Comparison of ENCODE assay signal across 11 mouse cellular contexts in the genomic region with DNA sequence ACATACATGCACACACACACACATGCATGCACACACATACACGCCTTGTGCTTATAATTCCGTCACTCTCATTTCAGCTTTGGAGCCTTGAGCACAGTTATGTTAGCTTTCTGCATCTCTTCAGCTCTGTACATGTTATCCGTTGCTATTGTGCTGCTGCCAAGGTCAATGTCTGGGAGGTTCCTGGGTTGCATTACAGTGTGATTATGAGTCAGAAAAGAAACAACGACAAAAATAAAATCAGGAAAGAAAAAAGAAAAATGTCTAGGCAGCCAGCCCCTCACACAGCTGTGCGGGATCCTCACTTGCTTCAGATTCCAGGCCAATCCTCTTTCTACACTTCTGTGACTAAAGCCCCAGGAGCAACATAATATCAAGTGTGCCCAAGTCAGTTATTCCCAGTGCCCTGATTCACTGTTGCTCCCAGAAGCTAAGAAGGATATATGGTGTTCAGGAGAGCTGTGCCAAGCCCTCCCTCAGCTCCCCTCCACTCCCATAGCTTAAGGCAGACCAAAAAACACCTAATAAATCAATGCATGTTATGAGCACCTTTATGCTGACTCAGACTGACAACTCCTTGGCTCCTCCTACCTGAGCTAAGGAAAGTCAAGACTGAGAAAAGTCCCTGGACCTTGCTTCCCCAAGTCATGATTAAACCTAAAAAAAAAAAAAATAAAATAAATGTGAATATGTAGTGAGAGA.
DNase-seq lines count a peak whose midpoint lies in the region; ATAC-seq and TF ChIP-seq lines count a peak whose summit lies in the region.
"Had no signal": no experiment of that assay in that cellular context is flagged by ENCODE, and none has a peak within 500 bp of the region (broad histone marks: within the 10 kb centered on the region; RNA-seq: fewer than 3 reads in every experiment).

No protein-coding gene starts in this region.

- H3K4me3 ChIP-seq in heart, embryonic 14.5 days (ENCODE audit: control insufficient read depth in 1 of 2, insufficient read depth in 1 of 2, low read depth in 1 of 2, low read length in 2 of 2), result no peak overlapping the region
- no peak overlapping the region for H3K4me3 ChIP-seq in heart, embryonic 10.5 days
- H3K4me3 ChIP-seq in heart, postnatal 0 days (ENCODE audit: low read depth, low read length), result no peak overlapping the region
- H3K4me3 ChIP-seq in stomach, embryonic 16.5 days (replicated peaks; ENCODE audit: low read length), result no peak overlapping the region
- H3K4me3 ChIP-seq in midbrain, embryonic 16.5 days (ENCODE audit: low read depth, low read length), result no peak overlapping the region
- H3K4me3 ChIP-seq: neural tube, embryonic 15.5 days had no signal

- no peak overlapping the region for H3K9ac ChIP-seq in heart, embryonic 14.5 days (ENCODE audit: low read length)
- H3K9ac ChIP-seq in heart, postnatal 0 days (replicated peaks; ENCODE audit: low read depth, low read length), result no peak overlapping the region
- H3K9ac ChIP-seq in stomach, embryonic 16.5 days (ENCODE audit: low read length), result no peak overlapping the region
- H3K9ac ChIP-seq in midbrain, embryonic 16.5 days (ENCODE audit: low read depth, low read length), result no peak overlapping the region
- H3K9ac ChIP-seq: neural tube, embryonic 15.5 days had no signal

- TF ChIP-seq EP300 in heart, postnatal 0 days (IDR thresholded peaks at IDR 0.05; ENCODE audit: low read depth), result no peak

- 0 out of 2 replicates have a peak, but pooled peaks have one; percentile 22 for ATAC-seq in heart, embryonic 14.5 days (ENCODE audit: insufficient number of reproducible peaks, insufficient read depth, low FRiP score, low read depth)
- ATAC-seq in heart, postnatal 0 days (ENCODE audit: insufficient read depth, low read depth), result peak; percentile 42; the same call in 1 of the 2 replicates
- peak; percentile 42; the same call in 1 of the 2 replicates for ATAC-seq in stomach, embryonic 16.5 days (ENCODE audit: insufficient read depth, low FRiP score)
- no peak for ATAC-seq in midbrain, embryonic 16.5 days

- no peak overlapping the region for H3K27ac ChIP-seq in heart, embryonic 14.5 days (replicated peaks in 1 of 2; ENCODE audit: control insufficient read depth in 1 of 2, insufficient read depth in 1 of 2, low read depth in 2 of 2, low read length in 2 of 2)
- no peak overlapping the region; the same call in 1 of the 2 replicates for H3K27ac ChIP-seq in heart, embryonic 10.5 days
- no peak overlapping the region for H3K27ac ChIP-seq in heart, postnatal 0 days (ENCODE audit: low read depth)
- H3K27ac ChIP-seq in stomach, embryonic 16.5 days (ENCODE audit: low read length), result peak overlapping the region; percentile 25; the same call in 1 of the 2 replicates
- no peak overlapping the region for H3K27ac ChIP-seq in midbrain, embryonic 16.5 days (ENCODE audit: low read length)
- H3K27ac ChIP-seq: neural tube, embryonic 15.5 days had no signal

- H3K36me3 ChIP-seq in heart, embryonic 14.5 days (ENCODE audit: control insufficient read depth, insufficient read depth, low read length), result no peaks in the 10 kb centered on the region
- no peaks in the 10 kb centered on the region for H3K36me3 ChIP-seq in heart, embryonic 10.5 days
- H3K36me3 ChIP-seq in heart, postnatal 0 days (replicated peaks; ENCODE audit: control insufficient read depth, insufficient read depth, low read length), result no peaks in the 10 kb centered on the region
- no peaks in the 10 kb centered on the region for H3K36me3 ChIP-seq in stomach, embryonic 16.5 days (ENCODE audit: control insufficient read depth, insufficient read depth, low read length)
- H3K36me3 ChIP-seq in midbrain, embryonic 16.5 days (ENCODE audit: control insufficient read depth, insufficient read depth, low read length), result no peaks in the 10 kb centered on the region
- H3K36me3 ChIP-seq: neural tube, embryonic 15.5 days had no signal

- no peak for DNase-seq in heart, embryonic 10.5 days (ENCODE audit: low spot score)
- DNase-seq in ovary, adult 18-20 months (ENCODE audit: low spot score), result peak; percentile 47
- no peak for DNase-seq in ovary, postnatal 10 days (ENCODE audit: low spot score)
- peak; percentile 59 for DNase-seq in heart, postnatal 0 days (ENCODE audit: low spot score)
- DNase-seq in layer of hippocampus, postnatal 10 days (ENCODE audit: low spot score in 2 of 2), result no peak
- DNase-seq: lung, adult 2 months had no signal

- no peak for TF ChIP-seq CTCF in heart, postnatal 0 days (IDR thresholded peaks at IDR 0.05; ENCODE audit: low read depth)

- peaks cover 20 to 31% of the 10 kb centered on the region in 2 experiments for H3K4me1 ChIP-seq in heart, embryonic 14.5 days (ENCODE audit: control insufficient read depth in 2 of 2, insufficient read depth in 2 of 2, low read length in 2 of 2)
- H3K4me1 ChIP-seq in heart, embryonic 10.5 days, result peaks cover 25% of the 10 kb centered on the region
- H3K4me1 ChIP-seq in heart, postnatal 0 days (ENCODE audit: control insufficient read depth, insufficient read depth), result peaks cover 18% of the 10 kb centered on the region
- peaks cover 10% of the 10 kb centered on the region for H3K4me1 ChIP-seq in stomach, embryonic 16.5 days (ENCODE audit: control insufficient read depth, insufficient read depth, low read length)
- peaks cover 7% of the 10 kb centered on the region for H3K4me1 ChIP-seq in midbrain, embryonic 16.5 days (ENCODE audit: control insufficient read depth, insufficient read depth, low read length)

- WGBS in heart, embryonic 14.5 days, result 35% methylated on average over 5 of the region's 5 CpGs
- 72% methylated on average over 5 of the region's 5 CpGs for WGBS in heart, embryonic 10.5 days
- 28% methylated on average over 5 of the region's 5 CpGs for WGBS in heart, postnatal 0 days
- WGBS in stomach, embryonic 16.5 days, result 43% methylated on average over 5 of the region's 5 CpGs
- WGBS in midbrain, embryonic 16.5 days, result 81% methylated on average over 5 of the region's 5 CpGs

- no peaks in the 10 kb centered on the region for H3K27me3 ChIP-seq in heart, embryonic 14.5 days (ENCODE audit: control insufficient read depth, insufficient read depth, low read length)
- H3K27me3 ChIP-seq in heart, embryonic 10.5 days (ENCODE audit: insufficient read depth, poor library complexity, severe bottlenecking), result no peaks in the 10 kb centered on the region
- H3K27me3 ChIP-seq in heart, postnatal 0 days (ENCODE audit: control insufficient read depth, insufficient read depth, low read length), result no peaks in the 10 kb centered on the region
- H3K27me3 ChIP-seq in stomach, embryonic 16.5 days (ENCODE audit: control insufficient read depth, insufficient read depth, low read length), result no peaks in the 10 kb centered on the region
- H3K27me3 ChIP-seq in midbrain, embryonic 16.5 days (ENCODE audit: control insufficient read depth, insufficient read depth, low read depth, low read length), result no peaks in the 10 kb centered on the region
- H3K27me3 ChIP-seq: neural tube, embryonic 15.5 days had no signal

- H3K4me2 ChIP-seq in heart, embryonic 14.5 days (ENCODE audit: low read length), result no peak overlapping the region
- H3K4me2 ChIP-seq in heart, postnatal 0 days (ENCODE audit: low read depth, low read length), result no peak overlapping the region
- H3K4me2 ChIP-seq in stomach, embryonic 16.5 days (ENCODE audit: low read depth, low read length), result no peak overlapping the region
- no peak overlapping the region for H3K4me2 ChIP-seq in midbrain, embryonic 16.5 days (ENCODE audit: low read length)
- H3K4me2 ChIP-seq: midbrain, embryonic 11.5 days; neural tube, embryonic 15.5 days had no signal

- H3K9me3 ChIP-seq in heart, embryonic 14.5 days (ENCODE audit: control insufficient read depth, low read length), result no peaks in the 10 kb centered on the region
- no peaks in the 10 kb centered on the region for H3K9me3 ChIP-seq in heart, embryonic 10.5 days
- no peaks in the 10 kb centered on the region for H3K9me3 ChIP-seq in heart, postnatal 0 days (replicated peaks; ENCODE audit: control insufficient read depth, low read length)
- H3K9me3 ChIP-seq in stomach, embryonic 16.5 days (replicated peaks; ENCODE audit: control insufficient read depth, low read length), result no peaks in the 10 kb centered on the region
- no peaks in the 10 kb centered on the region for H3K9me3 ChIP-seq in midbrain, embryonic 16.5 days (replicated peaks; ENCODE audit: control insufficient read depth, low read length, poor library complexity, severe bottlenecking)
- H3K9me3 ChIP-seq: neural tube, embryonic 15.5 days had no signal

Comparison
In these comparisons a context has a peak if more than half of its experiments do, and no peak if none do; other contexts are left out.
1. DNase-seq: peak in ovary, adult 18-20 months (single experiment) and heart, postnatal 0 days (single experiment); none in heart, embryonic 10.5 days (single experiment), ovary, postnatal 10 days (single experiment) and layer of hippocampus, postnatal 10 days (0 of 2).